ENCODE assay signal across 8 mouse cellular contexts in genomic region chr12:84784604-84785381, GRCm38 (mm10). TPM values are rescaled to one million over a fixed set of nuclear protein-coding genes. Genes with fewer than 3 reads are reported as not detected.
DNase-seq lines count a peak whose midpoint lies in the region; ATAC-seq and TF ChIP-seq lines count a peak whose summit lies in the region.

No protein-coding gene starts in this region.

- no peak overlapping the region for H3K4me3 ChIP-seq in C2C12 (ENCODE audit: insufficient read depth, poor library complexity, severe bottlenecking)
- no peak overlapping the region for H3K4me3 ChIP-seq in embryonic fibroblast, embryonic 13.5 days (ENCODE audit: insufficient read depth, low read length)
- no peak overlapping the region for H3K4me3 ChIP-seq in heart, embryonic 11.5 days (ENCODE audit: low read depth, low read length)
- peak overlapping the region; percentile 13; the same call in 1 of the 2 replicates for H3K4me3 ChIP-seq in kidney, embryonic 15.5 days (replicated peaks)
- no peak overlapping the region for H3K4me3 ChIP-seq in limb, embryonic 15.5 days

- DNase-seq in brain, adult 2 months (ENCODE audit: low read depth, low spot score): peak; percentile 95
- peak; percentile 56 to 72 for DNase-seq in monocyte, adult 2 months (ENCODE audit: low read depth in 1 of 2, low spot score in 2 of 2)
- DNase-seq in spleen, postnatal 14 days (ENCODE audit: low spot score in 2 of 2): peak; percentile 79 to 88

- H3ac ChIP-seq in C2C12 (ENCODE audit: control insufficient read depth, insufficient read length, low read depth): peak overlapping the region; percentile 35

- H3K4me1 ChIP-seq in embryonic fibroblast, embryonic 13.5 days (ENCODE audit: control insufficient read depth, insufficient read depth, low read length): peaks cover 3% of the 10 kb centered on the region; the same call in 1 of the 2 replicates
- H3K4me1 ChIP-seq in heart, embryonic 11.5 days (ENCODE audit: control insufficient read depth, insufficient read depth, low read length): peaks cover 3% of the 10 kb centered on the region; the same call in 1 of the 2 replicates
- H3K4me1 ChIP-seq in kidney, embryonic 15.5 days: peaks cover 12% of the 10 kb centered on the region
- H3K4me1 ChIP-seq in limb, embryonic 15.5 days: peaks cover 13% of the 10 kb centered on the region

- TF ChIP-seq POLR2A in embryonic fibroblast, embryonic 13.5 days (IDR thresholded peaks at IDR 0.05; ENCODE audit: low read depth, low read length): 0 out of 2 replicates have a peak, but pooled peaks have one; percentile 26

- no peaks in the 10 kb centered on the region for H3K79me2 ChIP-seq in C2C12 (ENCODE audit: control insufficient read depth, insufficient read depth)

- H3K27me3 ChIP-seq in C2C12 (ENCODE audit: control insufficient read depth, insufficient read depth, insufficient read length): no peaks in the 10 kb centered on the region
- peaks cover 28% of the 10 kb centered on the region for H3K27me3 ChIP-seq in heart, embryonic 11.5 days (ENCODE audit: control insufficient read depth, insufficient read depth, low read length)
- peaks cover 18% of the 10 kb centered on the region for H3K27me3 ChIP-seq in kidney, embryonic 15.5 days
- no peaks in the 10 kb centered on the region for H3K27me3 ChIP-seq in limb, embryonic 15.5 days

- 0 out of 2 replicates have a peak overlapping the region, but pooled peaks have one; percentile 46 for H3K9ac ChIP-seq in heart, embryonic 11.5 days (ENCODE audit: low read depth, low read length)
- no peak overlapping the region for H3K9ac ChIP-seq in kidney, embryonic 15.5 days
- peak overlapping the region; percentile 18; the same call in 1 of the 2 replicates for H3K9ac ChIP-seq in limb, embryonic 15.5 days

- H3K36me3 ChIP-seq in C2C12 (ENCODE audit: control insufficient read depth, insufficient read depth): peaks cover 52% of the 10 kb centered on the region
- no peaks in the 10 kb centered on the region for H3K36me3 ChIP-seq in heart, embryonic 11.5 days (ENCODE audit: control insufficient read depth, insufficient read depth, low read length)
- H3K36me3 ChIP-seq in kidney, embryonic 15.5 days: no peaks in the 10 kb centered on the region
- H3K36me3 ChIP-seq in limb, embryonic 15.5 days: no peaks in the 10 kb centered on the region

- peaks cover 1% of the 10 kb centered on the region for H3K79me3 ChIP-seq in C2C12 (ENCODE audit: low read depth)

- ATAC-seq in heart, embryonic 11.5 days (replicated peaks; ENCODE audit: insufficient number of reproducible peaks, low FRiP score, low TSS enrichment): peak; percentile 59
- peak; percentile 91 for ATAC-seq in kidney, embryonic 15.5 days (replicated peaks; ENCODE audit: low FRiP score)
- peak; percentile 68; the same call in 1 of the 2 replicates for ATAC-seq in limb, embryonic 15.5 days (ENCODE audit: insufficient number of reproducible peaks, low FRiP score, low TSS enrichment, low read depth)

- H3K4me2 ChIP-seq in heart, embryonic 11.5 days: peak overlapping the region; percentile 51
- peak overlapping the region; percentile 51 for H3K4me2 ChIP-seq in kidney, embryonic 15.5 days
- peak overlapping the region; percentile 43 for H3K4me2 ChIP-seq in limb, embryonic 15.5 days

- TF ChIP-seq CTCF in C2C12 (IDR thresholded peaks at IDR 0.05; ENCODE audit: control insufficient read depth, insufficient read depth, insufficient read length): peak; percentile 81
- peak; percentile 75 for TF ChIP-seq CTCF in embryonic fibroblast, embryonic 13.5 days (IDR thresholded peaks at IDR 0.05; ENCODE audit: borderline replicate concordance, insufficient read depth, low read length)

- no peak overlapping the region for H3K27ac ChIP-seq in embryonic fibroblast, embryonic 13.5 days (ENCODE audit: insufficient read depth, low read length)
- H3K27ac ChIP-seq in heart, embryonic 11.5 days (ENCODE audit: low read depth, low read length): no peak overlapping the region
- 0 out of 2 replicates have a peak overlapping the region, but pooled peaks have one; percentile 45 for H3K27ac ChIP-seq in kidney, embryonic 15.5 days
- H3K27ac ChIP-seq in limb, embryonic 15.5 days: no peak overlapping the region

- 25% methylated on average over 25 of the region's 25 CpGs for WGBS in heart, embryonic 11.5 days (ENCODE audit: insufficient replicate concordance)
- WGBS in kidney, embryonic 15.5 days: 23% methylated on average over 25 of the region's 25 CpGs
- WGBS in limb, embryonic 15.5 days: 31% methylated on average over 25 of the region's 25 CpGs

- no peaks in the 10 kb centered on the region for H3K9me3 ChIP-seq in heart, embryonic 11.5 days (replicated peaks; ENCODE audit: control insufficient read depth, low read length)
- H3K9me3 ChIP-seq in kidney, embryonic 15.5 days (replicated peaks): no peaks in the 10 kb centered on the region
- no peaks in the 10 kb centered on the region for H3K9me3 ChIP-seq in limb, embryonic 15.5 days

TF ChIP-seq in C2C12, 6 proteins besides CTCF, POLR2A, EP300 and RAD21:
- TF ChIP-seq MYOG (IDR thresholded peaks at IDR 0.05; ENCODE audit: control insufficient read depth, extremely low read depth, insufficient read length) (no peak), FOSL1 (IDR thresholded peaks at IDR 0.05; ENCODE audit: insufficient read depth, low read length, poor library complexity, severe bottlenecking) (no peak), MAX (IDR thresholded peaks at IDR 0.05) (peak; percentile 86)
TF ChIP-seq in C2C12: peak in this region for 1.

RNA-seq across cellular contexts. Expression of gene Isca2, which starts 11.7 kb away (rescaled TPM):
- 44.1 TPM for polyA plus RNA-seq in C2C12 (2012; fragmentation: generic; extraction: Trizol)
- 44.7 and 50.5 TPM in 2 replicates for polyA plus RNA-seq in embryonic fibroblast, embryonic 13.5 days (2011; ENCODE audit: insufficient read length, low read depth, missing spikeins)
- polyA plus RNA-seq in heart, embryonic 11.5 days (2014; fragmentation: Nextera tagmentation; extraction: Ambion mirVana): 133 and 142 TPM in 2 replicates
- polyA plus RNA-seq in kidney, embryonic 15.5 days (2015; fragmentation: Nextera tagmentation; extraction: Ambion mirVana): 143 TPM in 2 replicates
- 113 TPM in 2 replicates for polyA plus RNA-seq in limb, embryonic 15.5 days (2015; fragmentation: Nextera tagmentation; extraction: Ambion mirVana)

RNA-seq across cellular contexts. Expression of gene Npc2, which starts 11.8 kb away (rescaled TPM):
- 226 TPM for polyA plus RNA-seq in C2C12 (2012; fragmentation: generic; extraction: Trizol)
- 203 and 205 TPM in 2 replicates for polyA plus RNA-seq in embryonic fibroblast, embryonic 13.5 days (2011; ENCODE audit: insufficient read length, low read depth, missing spikeins)
- polyA plus RNA-seq in heart, embryonic 11.5 days (2014; fragmentation: Nextera tagmentation; extraction: Ambion mirVana): 52.0 and 55.6 TPM in 2 replicates
- polyA plus RNA-seq in kidney, embryonic 15.5 days (2015; fragmentation: Nextera tagmentation; extraction: Ambion mirVana): 62.6 and 63.3 TPM in 2 replicates
- 72.0 and 76.6 TPM in 2 replicates for polyA plus RNA-seq in limb, embryonic 15.5 days (2015; fragmentation: Nextera tagmentation; extraction: Ambion mirVana)
